Mouse (Mus musculus): ENCODE results near the gene Dmac2.

- TF ChIP-seq TAL1 (IDR thresholded peaks at IDR 0.05; ENCODE audit: low read length) (no peak), GATA1 (IDR thresholded peaks at IDR 0.05; ENCODE audit: low read length) (no peak)
Measured at GRCm38 (mm10) chr7:25674297-25674696, 55.1 kb downstream of the Dmac2 start.
